Mouse (Mus musculus) stomach, embryonic 16.5 days (tissue): Measurements from ENCODE around the gene Fam20b. TPM values are rescaled to one million over a fixed set of nuclear protein-coding genes. Genes with fewer than 3 reads are reported as not detected.

ENCODE experiments used
- ATAC-seq: fragments of 200-750 bp; cut with Nextera tagmentation; 2 replicates; pipeline ENCODE4 v1.8.0; 2017; ENCODE audit warnings: moderate number of reproducible peaks, moderate TSS enrichment; ENCODE audit not compliant: insufficient read depth, low FRiP score
- H3K27ac ChIP-seq: fragments of 300-500 bp; sonication (generic); 2 replicates; pipeline ENCODE4 v1.5.1; 2014; ENCODE audit warnings: low read length
- H3K27me3 ChIP-seq: fragments of 300-500 bp; sonication (generic); 2 replicates; pipeline ENCODE4 v1.6.1; 2014; ENCODE audit warnings: low read length, control low read depth, mixed read lengths; ENCODE audit not compliant: control insufficient read depth, insufficient read depth
- H3K36me3 ChIP-seq: fragments of 300-500 bp; sonication (generic); 2 replicates; pipeline ENCODE4 v1.6.1; 2014; ENCODE audit warnings: low read length; ENCODE audit not compliant: control insufficient read depth, insufficient read depth
- H3K4me1 ChIP-seq: fragments of 300-500 bp; sonication (generic); 2 replicates; pipeline ENCODE4 v1.6.1; 2014; ENCODE audit warnings: low read length, control low read depth, mixed read lengths; ENCODE audit not compliant: control insufficient read depth, insufficient read depth
- H3K4me2 ChIP-seq: fragments of 300-500 bp; sonication (generic); 2 replicates; pipeline ENCODE4 v1.6.1; 2014; ENCODE audit warnings: low read depth, low read length, mixed read lengths
- H3K4me3 ChIP-seq: fragments of 300-500 bp; sonication (generic); replicated peaks from 2 replicates; pipeline ENCODE4 v1.5.1; 2014; ENCODE audit warnings: mild to moderate bottlenecking, low read length
- H3K9ac ChIP-seq: fragments of 300-500 bp; sonication (generic); 2 replicates; pipeline ENCODE4 v1.6.1; 2014; ENCODE audit warnings: low read length
- H3K9me3 ChIP-seq: fragments of 300-500 bp; sonication (generic); replicated peaks from 2 replicates; pipeline ENCODE4 v1.6.1; 2016; ENCODE audit warnings: low read length, control low read depth; ENCODE audit not compliant: control insufficient read depth
- WGBS: fragments of 180-500 bp; shearing (Covaris S2); extraction: QIAGEN DNeasy Blood & Tissue Kit; methylation state at CpG from one replicate; pipeline ENCODE4 v1.1.7; 2014; 5-methylcytosine and 5-hydroxymethylcytosine counted together
- polyA plus RNA-seq: library from polyadenylated mRNA; unstranded; fragments of >200 nt; fragmentation: Nextera tagmentation; extraction: Ambion mirVana; gene quantifications from 2 replicates; pipeline ENCODE4 v1.2.1, GENCODE M21; 2015

Fam20b gene
- polyA plus RNA-seq, 1 experiment from 2014 or later: 33.2 TPM

- Histone ChIP-seq H3K4me1 (peaks cover 5% of the 10 kb centered on the region; the same call in 1 of the 2 replicates), H3K27ac (no peak overlapping the region), H3K36me3 (no peaks in the 10 kb centered on the region), H3K27me3 (no peaks in the 10 kb centered on the region), H3K9ac (no peak overlapping the region), H3K4me2 (no peak overlapping the region), H3K9me3 (no peaks in the 10 kb centered on the region), H3K4me3 (no peak overlapping the region)
- ATAC-seq: peak; percentile 49; the same call in 1 of the 2 replicates
- 60% methylated on average over 3 of the region's 3 CpGs for WGBS
Measured at GRCm38 (mm10) chr1:156734019-156734418, 15.1 kb upstream of the Fam20b start.

- WGBS: 80% methylated on average over 9 of the region's 9 CpGs
- H3K36me3 ChIP-seq: no peaks in the 10 kb centered on the region
- no peaks in the 10 kb centered on the region for H3K27me3 ChIP-seq
- H3K4me1 ChIP-seq: peaks cover 5% of the 10 kb centered on the region; the same call in 1 of the 2 replicates
- H3K4me3 ChIP-seq: no peak overlapping the region
- no peak overlapping the region for H3K4me2 ChIP-seq
- H3K9ac ChIP-seq: no peak overlapping the region
- no peak for ATAC-seq
- H3K27ac ChIP-seq: no peak overlapping the region
- no peaks in the 10 kb centered on the region for H3K9me3 ChIP-seq
Measured at GRCm38 (mm10) chr1:156733559-156733958, 14.7 kb upstream of the Fam20b start.

- 77% methylated on average over 5 of the region's 5 CpGs for WGBS
- no peak for ATAC-seq
Measured at GRCm38 (mm10) chr1:156732996-156733395, 14.1 kb upstream of the Fam20b start.

GRCm38 (mm10) chr1:156730802-156731201, 11.9 kb upstream of the Fam20b start:
- H3K36me3 ChIP-seq: no peaks in the 10 kb centered on the region
- H3K9ac ChIP-seq: no peak overlapping the region
- H3K27me3 ChIP-seq: no peaks in the 10 kb centered on the region
- peaks cover 5% of the 10 kb centered on the region; the same call in 1 of the 2 replicates for H3K4me1 ChIP-seq
- no peak overlapping the region for H3K27ac ChIP-seq
- H3K4me3 ChIP-seq: no peak overlapping the region
- no peak for ATAC-seq
- WGBS: 64% methylated on average over 9 of the region's 9 CpGs
- H3K4me2 ChIP-seq: no peak overlapping the region
- no peaks in the 10 kb centered on the region for H3K9me3 ChIP-seq

More at GRCm38 (mm10) chr1:156732996-156733395, 14.1 kb upstream of the Fam20b start:
- Histone ChIP-seq H3K4me3 (no peak overlapping the region), H3K36me3 (no peaks in the 10 kb centered on the region), H3K9ac (no peak overlapping the region), H3K27ac (no peak overlapping the region), H3K9me3 (no peaks in the 10 kb centered on the region), H3K4me2 (no peak overlapping the region), H3K27me3 (no peaks in the 10 kb centered on the region), H3K4me1 (peaks cover 5% of the 10 kb centered on the region; the same call in 1 of the 2 replicates)

GRCm38 (mm10) chr1:156727234-156728108, 8.6 kb upstream of the Fam20b start:
- peak; percentile 13; the same call in 1 of the 2 replicates for ATAC-seq
- no peak overlapping the region for H3K27ac ChIP-seq

GRCm38 (mm10) chr1:156722089-156722488, 3.2 kb upstream of the Fam20b start:
- Histone ChIP-seq H3K27me3 (no peaks in the 10 kb centered on the region), H3K27ac (no peak overlapping the region), H3K9me3 (no peaks in the 10 kb centered on the region), H3K4me3 (no peak overlapping the region), H3K4me1 (peaks cover 8% of the 10 kb centered on the region; the same call in 1 of the 2 replicates), H3K9ac (no peak overlapping the region), H3K36me3 (no peaks in the 10 kb centered on the region), H3K4me2 (no peak overlapping the region)
- WGBS: 56% methylated on average over 6 of the region's 6 CpGs
- no peak for ATAC-seq

More at GRCm38 (mm10) chr1:156727234-156728108, 8.6 kb upstream of the Fam20b start:
- Histone ChIP-seq H3K4me1 (no peaks in the 10 kb centered on the region; the same call in 1 of the 2 replicates), H3K4me2 (no peak overlapping the region), H3K4me3 (no peak overlapping the region), H3K27me3 (no peaks in the 10 kb centered on the region), H3K9ac (no peak overlapping the region), H3K36me3 (no peaks in the 10 kb centered on the region), H3K9me3 (no peaks in the 10 kb centered on the region)
- 56% methylated on average over 13 of the region's 14 CpGs for WGBS

- Histone ChIP-seq H3K4me3 (no peak overlapping the region), H3K4me1 (peaks cover 11% of the 10 kb centered on the region; the same call in 1 of the 2 replicates), H3K9ac (no peak overlapping the region), H3K9me3 (no peaks in the 10 kb centered on the region), H3K4me2 (no peak overlapping the region), H3K36me3 (no peaks in the 10 kb centered on the region), H3K27me3 (no peaks in the 10 kb centered on the region), H3K27ac (no peak overlapping the region)
- ATAC-seq: no peak
- WGBS: 74% methylated on average over 4 of the region's 4 CpGs
Measured at GRCm38 (mm10) chr1:156720046-156720445, 1.2 kb upstream of the Fam20b start.

- Histone ChIP-seq H3K36me3 (no peaks in the 10 kb centered on the region), H3K4me3 (peak overlapping the region; percentile 99), H3K9ac (peak overlapping the region; percentile 98), H3K4me1 (peaks cover 11% of the 10 kb centered on the region; the same call in 1 of the 2 replicates), H3K9me3 (no peaks in the 10 kb centered on the region), H3K4me2 (peak overlapping the region; percentile 74), H3K27ac (peak overlapping the region; percentile 97), H3K27me3 (no peaks in the 10 kb centered on the region)
- ATAC-seq: peak; percentile 37
- 0% methylated on average over 51 of the region's 73 CpGs for WGBS
Measured at GRCm38 (mm10) chr1:156718286-156718949, 468 bp downstream of the Fam20b start.
